Mouse (Mus musculus): ENCODE measurements around the gene Gm20683. TPM values are rescaled to one million over a fixed set of nuclear protein-coding genes. Genes with fewer than 3 reads are reported as not detected.

Gm20683 gene
- total RNA-seq, 1 experiment from 2014 or later, result 1.4 TPM

DNA sequence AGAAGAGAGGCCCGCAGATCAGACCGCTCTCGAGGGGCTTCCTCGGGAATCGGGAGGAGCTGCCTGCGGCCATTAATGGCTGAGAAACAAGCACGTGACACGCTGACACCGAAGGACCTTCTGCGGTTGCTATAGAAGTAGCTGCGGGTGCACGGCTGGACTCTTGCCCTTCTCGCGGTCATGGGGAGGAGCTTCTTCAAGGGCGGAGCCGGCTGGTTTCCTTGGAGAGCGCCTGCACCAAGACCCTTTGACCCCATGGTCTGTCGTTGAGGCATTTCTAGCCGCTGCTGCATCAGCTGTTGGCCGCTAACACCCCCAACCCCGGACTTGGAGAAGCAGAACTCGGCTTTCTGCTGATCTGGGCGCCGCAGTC, 8.3 kb downstream of the Gm20683 start, which contains the start of gene Stub1:
Gene Stub1 (minus strand): TSS at position 114 of the 373 bp plus-strand sequence.
- peak; percentile 14 to 33; a peak in 3 of 4 replicates for ATAC-seq (replicated peaks in 1 of 2; ENCODE audit: insufficient read depth in 1 of 2, low FRiP score in 2 of 2, low TSS enrichment in 1 of 2, low read depth in 1 of 2, poor library complexity in 2 of 2, severe bottlenecking in 2 of 2)

DNA sequence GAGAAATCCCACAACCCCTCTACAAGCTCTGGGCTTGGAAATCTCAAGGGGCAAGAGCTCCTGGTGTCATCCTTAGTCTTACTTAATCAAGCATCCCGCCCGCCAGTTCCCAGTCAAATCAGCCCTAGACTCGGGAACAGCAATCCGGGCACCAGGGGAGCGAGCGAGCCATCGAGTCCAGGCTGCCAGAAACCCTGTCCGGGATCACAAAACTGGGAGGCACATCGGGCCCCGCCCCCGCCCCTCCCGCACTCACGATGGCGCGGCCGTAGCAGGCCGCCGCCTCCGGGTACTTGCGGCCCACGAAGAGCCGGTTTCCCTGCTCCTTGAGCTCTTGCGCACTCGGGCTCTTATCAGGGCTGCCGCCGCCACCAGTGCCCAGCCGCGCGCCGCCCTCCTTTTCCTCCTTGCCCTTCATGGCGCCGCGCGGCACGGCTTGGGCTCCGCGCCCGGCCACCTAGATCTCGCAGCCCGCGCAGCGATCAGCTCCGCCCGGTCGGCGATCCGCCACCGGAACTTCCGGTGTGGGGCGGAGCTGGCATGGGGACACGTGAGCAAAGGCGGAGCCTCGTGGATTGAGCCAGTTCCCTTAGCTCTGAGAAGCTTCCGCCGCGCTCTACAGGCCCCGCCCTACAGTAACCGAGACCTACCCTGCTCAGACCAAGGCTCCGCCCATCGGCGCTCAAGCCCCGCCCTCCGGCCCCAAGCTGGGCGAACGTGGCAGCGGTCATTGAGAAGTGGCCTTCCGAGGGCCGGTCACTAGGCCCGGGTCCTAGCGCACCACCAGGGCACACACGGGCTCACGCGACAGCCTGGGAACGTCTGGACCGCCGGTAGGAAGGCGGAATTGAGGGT, 8.9 kb downstream of the Gm20683 start:
- peak; percentile 81 to 86 for ATAC-seq (replicated peaks in 1 of 2; ENCODE audit: insufficient read depth in 1 of 2, low FRiP score in 2 of 2, low TSS enrichment in 1 of 2, low read depth in 1 of 2, poor library complexity in 2 of 2, severe bottlenecking in 2 of 2)

DNA sequence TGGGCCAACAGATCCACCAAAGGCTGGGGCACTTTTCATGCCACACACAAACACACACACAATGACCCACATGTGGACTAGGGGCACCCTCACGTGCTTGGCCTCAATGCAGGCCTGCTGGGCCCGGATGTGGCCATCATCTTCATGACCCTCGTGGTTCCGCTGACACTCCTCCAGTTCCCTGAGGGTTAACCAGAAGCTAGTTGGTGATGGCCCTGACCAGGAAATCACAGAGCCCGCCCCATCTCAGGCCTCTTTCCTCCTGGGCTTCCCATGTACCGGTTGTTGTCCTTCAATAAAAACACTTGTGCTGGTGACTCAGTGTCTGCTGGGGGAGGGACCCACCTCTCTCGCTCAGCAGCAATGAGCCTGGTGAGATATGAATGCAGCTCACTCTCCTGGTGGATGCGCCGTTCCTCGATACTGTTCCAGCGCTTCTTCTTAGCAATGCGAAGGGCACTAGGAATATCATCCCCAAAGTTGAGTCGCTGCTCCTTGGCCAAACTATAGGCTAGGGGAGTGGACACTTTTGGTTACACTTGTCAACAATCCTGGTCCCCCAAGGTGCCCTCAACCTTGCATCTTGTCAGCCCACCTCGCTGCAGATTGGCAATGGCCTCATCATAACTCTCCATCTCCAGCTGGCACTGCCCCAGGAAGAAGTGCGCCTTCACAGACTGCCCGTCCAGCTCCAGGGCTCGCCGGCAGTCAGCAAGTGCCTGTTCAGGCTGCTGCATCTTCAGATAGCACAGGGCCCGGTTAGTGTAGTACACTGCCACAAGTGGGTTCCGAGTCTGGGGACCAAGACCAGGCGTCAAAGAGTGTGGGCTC, 9.9 kb downstream of the Gm20683 start:
- ATAC-seq (replicated peaks in 1 of 2; ENCODE audit: insufficient read depth in 1 of 2, low FRiP score in 2 of 2, low TSS enrichment in 1 of 2, low read depth in 1 of 2, poor library complexity in 2 of 2, severe bottlenecking in 2 of 2), result no peak

DNA sequence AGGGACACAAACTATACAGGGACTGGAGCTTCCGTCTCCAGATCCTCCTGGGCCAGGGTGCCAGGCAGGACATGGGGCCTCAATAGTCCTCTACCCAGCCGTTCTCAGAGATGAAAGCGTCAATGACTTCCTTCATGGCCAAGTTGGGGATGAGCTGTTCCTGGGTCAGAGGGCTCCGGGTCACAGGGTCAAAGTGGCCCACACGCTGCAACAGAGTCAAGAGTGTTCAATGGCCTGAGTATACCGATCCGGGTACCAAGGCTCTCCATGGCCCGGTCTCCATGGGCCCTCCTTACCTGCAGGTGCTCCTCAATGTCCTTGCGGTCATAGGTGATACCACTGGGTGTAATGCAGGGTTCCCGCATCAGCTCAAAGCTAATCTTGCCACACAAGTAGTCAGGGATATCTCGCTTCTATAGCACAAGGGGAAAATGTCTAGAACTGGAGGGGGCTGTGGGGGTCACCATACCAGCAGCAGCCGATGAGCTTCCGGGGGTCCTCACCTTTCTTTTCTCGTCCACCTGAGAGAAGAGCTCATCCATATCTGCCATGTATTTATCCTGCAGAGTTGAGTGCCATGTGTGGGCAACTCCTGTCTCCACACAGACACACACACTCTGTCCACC, 10.6 kb downstream of the Gm20683 start:
- ATAC-seq (replicated peaks in 1 of 2; ENCODE audit: insufficient read depth in 1 of 2, low FRiP score in 2 of 2, low TSS enrichment in 1 of 2, low read depth in 1 of 2, poor library complexity in 2 of 2, severe bottlenecking in 2 of 2), result no peak

DNA sequence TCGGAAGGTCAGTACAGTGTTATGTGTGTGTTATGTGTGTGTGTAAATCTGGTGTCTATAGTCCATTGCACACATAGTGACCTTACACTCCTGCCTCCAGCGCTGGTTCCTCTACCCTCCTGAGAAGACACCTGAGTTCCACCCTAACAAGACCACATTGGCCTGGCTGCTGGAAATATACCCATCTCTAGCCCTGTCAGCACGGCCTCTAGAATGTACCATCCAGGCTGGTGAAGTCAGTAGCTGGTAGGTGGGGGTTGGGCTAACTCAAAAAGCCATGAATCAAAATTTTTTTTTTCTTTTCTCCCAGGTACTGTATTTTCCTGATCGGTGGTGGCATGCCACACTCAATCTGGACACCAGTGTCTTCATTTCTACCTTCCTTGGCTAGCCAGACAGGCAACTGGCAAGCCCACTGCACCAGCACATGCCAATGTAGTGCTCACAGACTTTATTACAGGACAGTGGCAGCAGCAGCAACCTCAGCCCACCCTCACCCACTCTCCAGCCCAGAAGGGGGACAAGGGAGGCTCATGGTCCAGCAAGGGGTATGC, 11.3 kb downstream of the Gm20683 start:
- no peak for ATAC-seq (replicated peaks in 1 of 2; ENCODE audit: insufficient read depth in 1 of 2, low FRiP score in 2 of 2, low TSS enrichment in 1 of 2, low read depth in 1 of 2, poor library complexity in 2 of 2, severe bottlenecking in 2 of 2)

DNA sequence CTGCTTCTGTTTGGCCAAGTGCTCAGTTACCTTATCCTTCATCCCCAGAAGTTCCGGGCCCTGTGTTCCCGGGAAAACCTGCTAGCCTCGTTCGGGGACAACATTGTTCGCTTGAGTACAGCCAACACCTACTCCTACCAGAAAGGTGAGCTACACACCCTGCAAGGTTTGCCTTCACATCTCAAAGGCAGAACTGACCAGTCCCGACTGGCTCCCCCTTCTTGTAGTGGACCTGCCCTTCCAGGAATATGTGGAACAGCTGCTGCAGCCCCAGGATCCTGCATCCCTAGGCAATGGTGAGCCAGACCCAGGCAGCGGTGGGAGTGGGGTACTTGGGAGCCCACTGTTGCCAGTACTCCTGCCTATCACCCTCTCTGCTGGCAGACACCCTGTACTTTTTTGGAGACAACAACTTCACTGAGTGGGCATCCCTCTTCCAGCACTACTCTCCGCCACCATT, 12.0 kb downstream of the Gm20683 start:
- ATAC-seq (replicated peaks in 1 of 2; ENCODE audit: insufficient read depth in 1 of 2, low FRiP score in 2 of 2, low TSS enrichment in 1 of 2, low read depth in 1 of 2, poor library complexity in 2 of 2, severe bottlenecking in 2 of 2), result no peak

DNA sequence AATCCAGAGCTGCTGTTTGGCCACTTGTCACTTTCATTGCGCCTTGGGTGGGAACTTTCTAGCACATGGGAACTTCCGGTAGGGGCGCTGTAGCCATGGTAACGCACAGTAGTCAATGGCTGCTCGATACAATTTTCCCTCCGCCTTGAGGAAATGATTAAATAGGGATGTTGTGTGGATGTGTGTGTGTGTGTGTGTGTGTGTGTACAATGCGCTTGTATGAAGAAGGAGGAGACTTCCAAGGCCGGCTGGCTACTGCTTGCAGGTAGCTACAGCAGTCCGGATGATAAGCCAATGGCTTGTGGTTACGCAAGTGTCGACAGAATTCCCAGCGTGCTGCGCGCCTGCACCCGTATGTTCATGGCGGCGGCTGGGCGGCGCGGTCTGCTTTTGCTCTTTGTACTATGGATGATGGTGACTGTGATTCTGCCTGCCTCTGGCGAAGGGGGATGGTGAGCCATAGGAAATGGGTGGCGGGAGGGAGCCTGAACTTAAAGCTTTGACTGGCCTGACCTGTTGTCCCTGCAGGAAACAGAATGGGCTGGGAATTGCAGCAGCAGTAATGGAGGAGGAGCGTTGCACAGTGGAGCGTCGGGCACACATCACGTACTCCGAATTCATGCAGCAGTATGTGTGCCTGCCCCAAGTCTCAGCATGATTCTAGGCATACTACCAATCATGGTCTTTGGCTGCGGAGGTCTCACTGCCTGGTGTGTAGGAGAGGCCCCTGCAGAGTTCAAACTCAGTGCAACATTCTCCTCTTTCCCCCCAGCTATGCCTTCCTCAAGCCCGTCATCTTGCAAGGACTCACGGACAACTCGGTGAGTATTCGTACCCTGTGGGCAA, 12.6 kb downstream of the Gm20683 start, which contains the start of gene Jmjd8:
Gene Jmjd8 (plus strand): TSS at position 156 of the 846 bp plus-strand sequence.
- peak in 1 of 2 experiments; percentile 37; a peak in 3 of 4 replicates for ATAC-seq (replicated peaks in 1 of 2; ENCODE audit: insufficient read depth in 1 of 2, low FRiP score in 2 of 2, low TSS enrichment in 1 of 2, low read depth in 1 of 2, poor library complexity in 2 of 2, severe bottlenecking in 2 of 2)

DNA sequence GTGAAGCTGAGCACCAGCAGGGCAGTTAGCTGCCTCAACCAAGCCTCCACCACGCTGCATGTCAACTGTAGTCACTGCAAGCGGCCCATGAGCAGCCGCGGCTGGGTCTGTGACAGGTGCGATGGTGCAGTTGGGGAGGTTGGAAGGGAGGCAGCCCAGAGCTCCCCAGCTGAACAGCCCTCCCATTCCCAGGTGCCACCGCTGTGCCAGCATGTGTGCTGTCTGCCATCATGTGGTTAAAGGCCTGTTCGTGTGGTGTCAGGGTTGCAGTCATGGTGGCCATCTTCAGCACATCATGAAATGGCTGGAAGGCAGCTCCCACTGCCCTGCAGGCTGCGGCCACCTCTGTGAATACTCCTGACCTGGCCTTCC, 13.4 kb downstream of the Gm20683 start:
- no peak for ATAC-seq (replicated peaks in 1 of 2; ENCODE audit: insufficient read depth in 1 of 2, low FRiP score in 2 of 2, low TSS enrichment in 1 of 2, low read depth in 1 of 2, poor library complexity in 2 of 2, severe bottlenecking in 2 of 2)

DNA sequence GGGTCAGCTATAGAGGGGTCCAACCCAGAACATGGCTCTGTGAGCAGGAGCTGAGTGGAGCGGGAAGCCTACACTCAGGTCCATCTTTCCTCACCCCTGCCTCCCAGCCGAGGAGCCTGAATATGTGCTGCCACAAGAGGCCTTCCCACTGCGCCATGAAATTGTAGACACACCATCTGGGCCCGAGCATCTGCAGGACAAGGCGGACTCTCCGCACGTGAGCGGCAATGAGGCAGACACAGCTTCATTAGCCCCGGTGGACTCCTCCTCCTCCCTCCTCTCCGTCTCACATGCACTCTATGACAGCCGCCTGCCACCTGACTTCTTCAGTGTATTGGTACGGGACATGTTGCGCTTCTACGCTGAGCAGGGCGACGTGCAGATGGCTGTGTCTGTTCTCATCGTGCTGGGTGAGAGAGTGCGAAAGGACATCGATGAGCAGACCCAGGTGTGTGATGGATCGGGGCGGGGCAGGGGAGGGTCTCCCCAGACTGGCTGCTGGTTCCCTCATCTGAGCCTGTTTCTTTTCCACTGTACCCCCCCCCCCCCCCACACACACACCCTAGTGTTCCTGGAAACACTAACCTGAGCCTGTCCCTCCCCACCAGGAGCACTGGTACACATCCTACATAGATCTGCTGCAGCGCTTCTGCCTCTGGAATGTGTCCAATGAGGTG, 13.9 kb downstream of the Gm20683 start:
- ATAC-seq (replicated peaks in 1 of 2; ENCODE audit: insufficient read depth in 1 of 2, low FRiP score in 2 of 2, low TSS enrichment in 1 of 2, low read depth in 1 of 2, poor library complexity in 2 of 2, severe bottlenecking in 2 of 2), result no peak

DNA sequence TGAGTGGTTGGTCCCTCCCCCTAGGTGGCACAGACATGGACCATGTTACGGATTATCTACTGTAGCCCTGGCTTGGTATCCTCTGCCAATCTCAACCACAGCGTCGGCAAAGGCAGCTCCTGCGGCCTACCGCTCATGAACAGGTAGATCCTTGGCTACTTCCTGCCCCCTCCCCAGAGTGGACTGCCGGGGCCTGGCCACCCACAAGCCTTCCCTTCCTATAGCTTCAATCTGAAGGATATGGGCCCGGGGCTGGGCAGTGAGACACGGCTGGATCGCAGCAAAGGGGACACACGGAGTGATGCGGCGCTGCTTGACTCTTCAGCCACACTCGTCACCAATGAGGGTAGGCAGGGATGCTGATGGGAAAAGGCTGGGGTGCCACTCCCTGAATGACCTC, 14.6 kb downstream of the Gm20683 start:
- ATAC-seq (replicated peaks in 1 of 2; ENCODE audit: insufficient read depth in 1 of 2, low FRiP score in 2 of 2, low TSS enrichment in 1 of 2, low read depth in 1 of 2, poor library complexity in 2 of 2, severe bottlenecking in 2 of 2), result no peak

DNA sequence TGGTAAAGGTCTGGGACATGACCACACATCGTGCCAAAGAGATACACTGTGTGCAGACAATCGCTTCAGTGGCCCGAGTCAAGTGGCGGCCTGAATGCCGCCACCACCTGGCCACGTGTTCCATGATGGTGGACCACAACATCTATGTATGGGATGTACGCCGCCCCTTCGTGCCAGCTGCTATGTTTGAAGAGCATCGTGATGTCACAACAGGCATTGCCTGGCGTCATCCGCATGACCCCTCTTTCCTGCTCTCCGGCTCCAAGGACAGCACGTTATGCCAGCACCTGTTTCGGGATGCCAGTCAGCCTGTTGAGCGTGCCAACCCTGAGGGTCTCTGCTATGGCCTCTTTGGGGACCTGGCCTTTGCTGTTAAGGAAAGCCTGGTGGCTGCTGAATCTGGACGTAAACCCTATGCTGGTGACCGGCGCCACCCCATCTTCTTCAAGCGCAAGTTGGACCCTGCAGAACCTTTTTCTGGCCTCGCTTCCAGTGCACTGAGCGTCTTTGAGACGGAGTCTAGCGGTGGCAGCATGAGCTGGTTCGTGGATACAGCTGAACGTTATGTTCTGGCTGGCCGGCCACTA, 15.5 kb downstream of the Gm20683 start:
- ATAC-seq (replicated peaks in 1 of 2; ENCODE audit: insufficient read depth in 1 of 2, low FRiP score in 2 of 2, low TSS enrichment in 1 of 2, low read depth in 1 of 2, poor library complexity in 2 of 2, severe bottlenecking in 2 of 2), result no peak

DNA sequence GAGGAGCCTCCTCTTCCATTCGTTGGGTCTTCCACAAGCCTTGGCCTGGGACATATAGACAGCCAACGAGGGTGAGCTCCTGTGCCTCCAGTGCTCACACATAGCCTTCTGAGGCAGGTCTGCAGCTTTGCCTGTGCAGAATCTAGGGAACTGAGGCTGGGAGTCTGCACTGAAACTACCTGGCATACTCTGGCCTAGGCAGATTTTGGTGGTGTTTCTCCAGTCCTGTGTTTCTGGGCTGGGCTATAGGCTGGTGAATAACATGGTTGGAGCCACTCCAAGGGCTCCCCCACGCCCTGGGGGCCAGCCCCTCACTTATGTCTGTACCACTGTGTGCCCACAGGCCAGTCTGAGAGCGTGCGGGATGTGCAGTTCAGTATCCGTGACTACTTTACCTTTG, 16.3 kb downstream of the Gm20683 start:
- no peak for ATAC-seq (replicated peaks in 1 of 2; ENCODE audit: insufficient read depth in 1 of 2, low FRiP score in 2 of 2, low TSS enrichment in 1 of 2, low read depth in 1 of 2, poor library complexity in 2 of 2, severe bottlenecking in 2 of 2)

DNA sequence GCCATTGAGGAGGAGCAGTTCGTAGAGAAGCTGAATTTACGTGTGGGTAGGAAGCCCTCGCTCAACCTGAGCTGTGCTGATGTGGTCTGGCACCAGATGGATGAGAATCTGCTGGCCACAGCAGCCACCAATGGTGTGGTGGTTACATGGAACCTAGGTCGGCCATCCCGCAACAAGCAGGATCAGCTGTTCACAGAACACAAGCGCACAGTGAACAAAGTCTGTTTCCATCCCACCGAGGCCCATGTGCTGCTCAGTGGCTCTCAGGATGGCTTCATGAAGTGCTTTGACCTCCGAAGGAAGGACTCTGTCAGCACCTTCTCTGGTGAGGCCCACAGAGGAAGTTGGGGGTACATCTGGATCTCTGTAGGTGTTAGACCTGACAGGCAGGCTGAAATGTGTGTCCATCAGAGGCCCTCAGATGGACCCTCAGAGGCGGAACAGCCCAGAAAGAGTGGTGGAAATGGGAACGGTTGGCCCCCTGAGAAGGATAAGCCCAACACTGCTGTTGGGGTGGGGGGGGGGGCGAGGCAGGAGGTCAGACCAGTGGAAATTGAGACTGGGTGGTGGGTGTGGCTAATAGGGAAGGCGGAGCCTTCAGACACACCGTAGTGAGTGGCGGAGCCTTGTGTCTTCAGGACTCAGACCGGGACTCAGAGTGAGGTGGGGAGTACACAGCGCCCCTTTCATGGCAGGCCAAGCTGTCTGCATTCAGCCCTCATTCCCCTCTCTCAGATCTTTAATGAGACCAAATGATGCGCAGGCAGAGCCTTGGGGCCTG, 17.0 kb downstream of the Gm20683 start:
- ATAC-seq (replicated peaks in 1 of 2; ENCODE audit: insufficient read depth in 1 of 2, low FRiP score in 2 of 2, low TSS enrichment in 1 of 2, low read depth in 1 of 2, poor library complexity in 2 of 2, severe bottlenecking in 2 of 2), result no peak

DNA sequence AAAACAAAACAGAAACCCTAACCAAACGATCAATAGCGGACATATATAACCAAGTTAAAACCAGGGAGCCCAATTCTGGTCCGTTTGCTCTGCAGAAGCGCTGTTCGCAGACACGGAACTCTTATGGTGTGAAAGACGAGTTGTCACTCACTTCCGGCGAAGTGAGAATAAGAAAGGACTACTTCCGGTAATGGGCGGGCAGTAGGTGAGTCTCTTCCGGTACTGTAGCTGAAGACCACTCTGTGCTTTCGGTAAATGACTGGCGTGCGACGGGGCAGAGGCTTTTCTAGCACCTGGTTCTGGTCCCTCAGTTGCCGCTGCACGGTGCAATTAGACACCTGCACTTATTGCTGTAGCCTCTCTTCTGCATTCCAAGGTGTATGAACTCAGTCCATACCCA, 18.1 kb downstream of the Gm20683 start, which contains the start of gene Wdr24:
Gene Wdr24 (plus strand): TSS at position 176 of the 400 bp plus-strand sequence.
- peak; percentile 68 to 78; a peak in 3 of 4 replicates for ATAC-seq (replicated peaks in 1 of 2; ENCODE audit: insufficient read depth in 1 of 2, low FRiP score in 2 of 2, low TSS enrichment in 1 of 2, low read depth in 1 of 2, poor library complexity in 2 of 2, severe bottlenecking in 2 of 2)

All from hematopoietic stem cell, adult 5-6 weeks (primary cell).